Mouse (Mus musculus) thymus, postnatal 36 days (tissue): ENCODE measurements around the gene Kdm5b.
A peak's percentile ranks its signal among the peaks of the same experiment; 100 is the strongest.

Experiments used
- DNase-seq, 2 experiments: peaks; one replicate each; pipeline ENCODE4 v3.0.0; 2022; ENCODE audit warnings: mixed read lengths in 2 of 2

Gene Kdm5b

DNA sequence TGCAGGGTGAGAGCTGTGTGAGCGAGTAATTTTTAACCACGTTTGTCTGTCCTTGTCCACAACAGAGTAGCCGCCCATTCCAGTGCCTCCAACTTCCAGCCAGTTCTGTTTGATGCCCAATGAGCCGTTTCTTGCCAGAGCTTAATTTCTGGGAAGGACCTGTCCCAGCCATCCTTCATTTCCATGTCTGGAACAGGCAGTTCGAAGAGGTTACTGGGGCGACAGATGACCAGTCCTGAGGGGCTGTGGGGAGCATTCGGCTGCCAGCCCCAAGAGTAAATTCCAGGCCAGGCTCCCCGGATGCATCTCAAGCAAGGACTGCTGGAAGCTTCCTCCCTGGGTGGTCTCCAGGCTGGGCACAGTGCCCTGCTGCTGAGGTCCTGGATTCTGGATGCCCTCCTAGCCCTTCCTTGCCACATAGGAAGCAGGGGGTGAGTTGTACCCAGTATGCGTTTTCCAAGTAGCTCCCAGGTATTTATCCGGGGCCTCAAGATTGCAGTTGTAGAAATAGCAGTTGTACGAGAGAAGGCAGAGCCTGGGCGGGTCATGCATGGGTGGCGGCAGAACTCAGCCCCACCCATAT is 91.4 kb downstream of the Kdm5b start:
- DNase-seq, result no peak

DNA sequence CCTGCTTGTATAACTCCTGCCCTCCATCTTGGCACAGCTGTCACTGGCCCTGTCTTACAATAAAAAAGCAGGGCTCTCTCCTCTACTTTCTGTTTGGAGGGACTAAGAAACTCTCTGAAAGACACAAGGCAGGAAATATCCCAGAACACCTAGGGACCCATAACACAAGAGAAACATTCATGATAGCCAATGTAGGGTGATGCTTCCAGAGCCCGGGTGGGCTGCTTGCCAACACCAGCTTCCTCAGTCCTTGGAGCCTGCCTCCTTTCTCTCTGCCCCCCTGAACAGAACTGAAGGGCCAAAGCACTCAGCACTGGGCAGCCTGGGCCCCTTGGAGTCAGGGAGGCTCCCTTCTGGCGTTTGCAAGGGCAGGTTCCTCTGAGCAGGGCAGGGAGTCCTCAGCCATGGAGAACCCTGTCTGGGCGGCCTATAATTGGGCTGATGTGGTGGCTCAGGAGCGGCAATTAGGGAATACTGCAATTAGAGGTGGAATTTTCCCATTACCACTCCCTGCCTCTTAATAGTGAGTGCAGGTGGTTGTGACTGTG is 92.0 kb downstream of the Kdm5b start:
- no peak for DNase-seq

DNA sequence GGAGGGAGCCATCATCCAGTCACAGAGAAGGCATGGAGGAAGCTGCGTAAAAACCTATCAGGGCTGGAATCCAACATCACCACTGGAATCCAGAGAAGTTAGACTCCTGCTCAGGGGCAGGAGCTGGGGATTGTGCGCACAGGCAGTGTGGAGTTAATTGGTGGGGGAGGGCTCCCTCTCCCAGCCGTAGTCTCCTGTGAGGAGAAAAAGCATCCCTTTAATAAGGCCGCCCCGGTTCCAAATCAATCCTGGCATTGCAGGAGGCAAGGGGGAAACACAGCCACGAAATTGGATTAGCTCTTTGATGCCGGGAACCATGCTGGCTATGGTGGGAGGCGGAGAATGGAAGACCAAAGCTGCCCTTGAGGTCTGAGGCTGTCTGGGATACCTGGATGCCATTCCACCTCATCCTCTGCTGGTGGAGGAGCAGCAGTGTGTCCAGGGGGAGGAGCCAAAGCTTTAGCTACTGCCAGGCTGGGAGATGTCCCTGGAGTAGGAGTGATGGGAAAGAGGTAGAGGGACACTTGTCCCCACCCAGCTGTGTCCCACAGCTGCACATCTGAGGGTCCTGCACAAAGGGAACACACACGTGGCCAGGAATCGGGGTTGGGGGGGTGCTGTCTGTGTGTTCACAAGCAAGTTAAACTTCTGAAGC is 93.8 kb downstream of the Kdm5b start:
- no peak for DNase-seq

DNA sequence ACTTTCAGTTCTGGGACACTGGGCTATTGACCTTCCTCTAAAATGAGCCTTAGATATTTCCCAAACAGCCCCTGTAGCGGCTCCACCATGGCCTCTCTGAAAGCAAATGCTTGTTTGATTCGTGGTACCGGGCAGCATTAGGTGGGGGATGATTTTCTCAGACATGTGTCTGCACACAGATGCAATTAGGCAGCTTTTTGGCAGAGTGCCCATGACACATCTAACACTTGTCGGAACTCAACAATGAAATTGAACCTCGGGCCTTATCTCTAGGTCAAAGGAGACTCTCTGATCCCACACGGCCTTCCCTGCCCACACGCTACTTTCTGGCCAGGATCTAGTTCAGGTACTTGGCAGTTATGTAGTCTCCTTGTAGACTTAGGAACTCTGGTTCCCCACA is 98.9 kb downstream of the Kdm5b start:
- DNase-seq, result no peak

GRCm38 (mm10) chr1:134660163-134660562 is 100.2 kb downstream of the Kdm5b start:
- DNase-seq, result no peak

- no peak for DNase-seq
Measured at GRCm38 (mm10) chr1:134671234-134672070, 111.5 kb downstream of the Kdm5b start.

- peak; percentile 28 to 31 for DNase-seq
Measured at GRCm38 (mm10) chr1:134674312-134674711, 114.3 kb downstream of the Kdm5b start.

DNA sequence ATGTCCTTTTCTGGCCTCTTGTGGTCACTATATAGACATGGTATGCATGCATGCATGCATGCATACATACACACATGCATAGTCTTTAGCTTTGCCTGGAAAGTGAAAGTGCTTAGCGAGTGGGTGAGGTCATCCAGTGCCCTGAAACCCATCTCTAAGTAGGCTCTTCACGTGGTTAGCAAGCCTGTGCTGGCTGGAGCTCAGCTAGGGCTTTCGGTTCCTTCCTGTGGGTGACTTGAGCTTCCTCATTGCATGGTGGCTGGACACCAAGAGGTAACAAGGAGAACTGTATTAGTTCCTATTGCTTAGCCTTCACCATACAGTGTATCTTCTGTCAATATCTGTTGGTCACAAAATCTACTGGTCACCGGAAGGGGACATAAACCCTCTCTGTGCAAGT is 119.5 kb downstream of the Kdm5b start:
- no peak for DNase-seq

DNA sequence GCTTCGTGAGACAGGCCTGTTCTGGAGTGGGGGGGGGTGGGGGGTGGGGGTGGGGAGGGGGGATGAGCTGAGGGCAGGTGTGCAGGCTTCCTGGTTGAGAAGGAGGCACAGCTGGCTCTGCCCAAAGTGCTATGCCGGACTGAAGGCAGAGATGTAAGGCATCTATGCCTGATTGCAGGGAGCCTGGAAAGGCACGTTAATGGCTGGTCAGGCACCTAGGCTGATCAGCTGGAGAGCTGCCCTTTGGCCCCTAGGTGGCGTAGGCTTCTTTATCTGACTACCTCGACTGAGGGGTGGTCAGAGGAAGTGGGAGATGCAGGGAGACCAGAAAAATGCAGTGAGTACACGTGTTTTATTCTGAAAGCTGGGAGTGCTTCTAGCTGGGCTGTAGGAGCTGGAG is 120.6 kb downstream of the Kdm5b start:
- DNase-seq, result no peak

GRCm38 (mm10) chr1:134682460-134682859 is 122.5 kb downstream of the Kdm5b start:
- no peak for DNase-seq
